Mouse (Mus musculus) limb, embryonic 14.5 days (tissue): ENCODE measurements around the gene Hnrnph3. TPM values are rescaled to one million over a fixed set of nuclear protein-coding genes. Genes with fewer than 3 reads are reported as not detected.

ENCODE experiments used
- ATAC-seq: fragments of 200-750 bp; cut with Nextera tagmentation; 2 replicates; pipeline ENCODE4 v1.8.0; 2017; ENCODE audit warnings: low read depth, moderate number of reproducible peaks, moderate TSS enrichment; ENCODE audit not compliant: low FRiP score
- DNase-seq: peaks from one replicate; pipeline ENCODE4 v3.0.0-alpha.2; 2015; ENCODE audit warnings: low spot score
- H3K27ac ChIP-seq: fragments of 300-500 bp; sonication (generic); replicated peaks from 2 replicates; pipeline ENCODE4 v1.5.1; 2014; ENCODE audit warnings: low read depth, mild to moderate bottlenecking, low read length, moderate library complexity, mixed read lengths
- H3K27me3 ChIP-seq: fragments of 300-500 bp; sonication (generic); 2 replicates; pipeline ENCODE4 v1.6.1; 2014; ENCODE audit warnings: low read length, mixed read lengths; ENCODE audit not compliant: control insufficient read depth, insufficient read depth
- H3K36me3 ChIP-seq: fragments of 300-500 bp; sonication (generic); 2 replicates; pipeline ENCODE4 v1.6.1; 2014; ENCODE audit warnings: mild to moderate bottlenecking, low read length, moderate library complexity, mixed read lengths; ENCODE audit not compliant: control insufficient read depth, insufficient read depth
- H3K4me1 ChIP-seq: fragments of 300-500 bp; sonication (generic); 2 replicates; pipeline ENCODE4 v1.6.1; 2014; ENCODE audit warnings: antibody characterized with exemption, low read length, mixed read lengths; ENCODE audit not compliant: control insufficient read depth, insufficient read depth
- H3K4me2 ChIP-seq: fragments of 300-500 bp; sonication (generic); replicated peaks from 2 replicates; pipeline ENCODE4 v1.6.1; 2014; ENCODE audit warnings: low read depth, mild to moderate bottlenecking, low read length, moderate library complexity; ENCODE audit not compliant: severe bottlenecking
- H3K4me3 ChIP-seq: fragments of 300-500 bp; sonication (generic); replicated peaks from 2 replicates; pipeline ENCODE4 v1.5.1; 2014; ENCODE audit warnings: low read length
- H3K9ac ChIP-seq: fragments of 300-500 bp; sonication (generic); 2 replicates; pipeline ENCODE4 v1.6.1; 2014; ENCODE audit warnings: mild to moderate bottlenecking, low read depth, low read length, moderate library complexity; ENCODE audit not compliant: severe bottlenecking
- H3K9me3 ChIP-seq: fragments of 300-500 bp; sonication (generic); 2 replicates; pipeline ENCODE4 v1.6.1; 2016; ENCODE audit warnings: low read length; ENCODE audit not compliant: control insufficient read depth
- POLR2A ChIP-seq: fragments of 200-500 bp; IDR thresholded peaks from 2 replicates; pipeline ENCODE4 v1.8.0; 2012; ENCODE audit warnings: inconsistent platforms, mild to moderate bottlenecking, moderate library complexity, borderline replicate concordance; ENCODE audit not compliant: insufficient read depth, insufficient read length; ENCODE audit errors: extremely low read depth
- WGBS: fragments of 180-500 bp; shearing (Covaris S2); extraction: QIAGEN DNeasy Blood & Tissue Kit; methylation state at CpG from one replicate; pipeline ENCODE4 v1.1.7; 2014; 5-methylcytosine and 5-hydroxymethylcytosine counted together
- polyA plus RNA-seq, 2 experiments: library from polyadenylated mRNA; depleted of rRNA in 1 of 2; stranded (reverse) in 1 of 2; unstranded in 1 of 2; fragments of >200 nt; fragmentation: Nextera tagmentation in 1 of 2; extraction: Ambion mirVana in 1 of 2; gene quantifications; 2 replicates each; pipeline versions ENCODE4 v1.2.1 to v1.2.3; 2012 to 2014

The Hnrnph3 gene
- polyA plus RNA-seq, 2 experiments = 54.9 to 119 TPM

GRCm38 (mm10) chr10:63003252-63003651, 20.8 kb downstream of the Hnrnph3 start:
- peaks cover 96% of the 10 kb centered on the region for H3K36me3 ChIP-seq
- H3K4me3 ChIP-seq = no peak overlapping the region
- H3K4me1 ChIP-seq = no peaks in the 10 kb centered on the region
- ATAC-seq (no peak), DNase-seq (no peak)
- H3K4me2 ChIP-seq = no peak overlapping the region
- no peaks in the 10 kb centered on the region for H3K27me3 ChIP-seq
- TF ChIP-seq POLR2A = no peak
- H3K9me3 ChIP-seq = no peaks in the 10 kb centered on the region
- H3K9ac ChIP-seq = no peak overlapping the region
- 68% methylated on average over 9 of the region's 9 CpGs for WGBS
- no peak overlapping the region for H3K27ac ChIP-seq

- ATAC-seq (no peak), DNase-seq (no peak)
- H3K4me3 ChIP-seq = no peak overlapping the region
- no peaks in the 10 kb centered on the region for H3K27me3 ChIP-seq
- H3K36me3 ChIP-seq = peaks cover 94% of the 10 kb centered on the region
- TF ChIP-seq POLR2A = no peak
- H3K4me2 ChIP-seq = no peak overlapping the region
- no peak overlapping the region for H3K27ac ChIP-seq
- H3K9me3 ChIP-seq = no peaks in the 10 kb centered on the region
- H3K9ac ChIP-seq = no peak overlapping the region
- H3K4me1 ChIP-seq = no peaks in the 10 kb centered on the region
- 78% methylated on average over 9 of the region's 9 CpGs for WGBS
Observed at GRCm38 (mm10) chr10:63000584-63000983, 23.4 kb downstream of the Hnrnph3 start.

- Histone ChIP-seq H3K4me1 (no peaks in the 10 kb centered on the region), H3K4me2 (no peak overlapping the region), H3K27me3 (no peaks in the 10 kb centered on the region), H3K36me3 (peaks cover 93% of the 10 kb centered on the region), H3K9ac (no peak overlapping the region), H3K27ac (no peak overlapping the region), H3K9me3 (no peaks in the 10 kb centered on the region), H3K4me3 (no peak overlapping the region)
- no peak for TF ChIP-seq POLR2A
- no peak for ATAC-seq
- DNase-seq = no peak
- 90% methylated on average over 6 of the region's 9 CpGs for WGBS
Observed at GRCm38 (mm10) chr10:62993991-62994390, 30.0 kb downstream of the Hnrnph3 start.

- no peak overlapping the region for H3K4me2 ChIP-seq
- no peaks in the 10 kb centered on the region for H3K4me1 ChIP-seq
- ATAC-seq = no peak
- 94% methylated on average over 15 of the region's 15 CpGs for WGBS
- no peak overlapping the region for H3K4me3 ChIP-seq
- no peak overlapping the region for H3K27ac ChIP-seq
- no peaks in the 10 kb centered on the region for H3K9me3 ChIP-seq
- no peak for TF ChIP-seq POLR2A
- H3K36me3 ChIP-seq = peaks cover 74% of the 10 kb centered on the region
- DNase-seq = no peak
- no peak overlapping the region for H3K9ac ChIP-seq
- no peaks in the 10 kb centered on the region for H3K27me3 ChIP-seq
Observed at GRCm38 (mm10) chr10:62990636-62991035, 33.4 kb downstream of the Hnrnph3 start.

GRCm38 (mm10) chr10:62987341-62987740, 36.7 kb downstream of the Hnrnph3 start:
- Histone ChIP-seq H3K36me3 (peaks cover 75% of the 10 kb centered on the region), H3K27ac (no peak overlapping the region), H3K9me3 (no peaks in the 10 kb centered on the region), H3K4me1 (no peaks in the 10 kb centered on the region), H3K9ac (no peak overlapping the region), H3K4me3 (no peak overlapping the region), H3K4me2 (no peak overlapping the region), H3K27me3 (no peaks in the 10 kb centered on the region)
- no peak for TF ChIP-seq POLR2A
- WGBS = 33% methylated on average over 3 of the region's 3 CpGs
- DNase-seq (no peak), ATAC-seq (no peak)

GRCm38 (mm10) chr10:62984495-62984894, 39.5 kb downstream of the Hnrnph3 start:
- DNase-seq (no peak), ATAC-seq (no peak)
- Histone ChIP-seq H3K36me3 (peaks cover 48% of the 10 kb centered on the region), H3K27ac (no peak overlapping the region), H3K4me3 (no peak overlapping the region), H3K4me1 (0 out of 2 replicates have a peak, but pooled peaks cover 3% of the 10 kb centered on the region), H3K9ac (no peak overlapping the region), H3K4me2 (no peak overlapping the region), H3K27me3 (no peaks in the 10 kb centered on the region), H3K9me3 (no peaks in the 10 kb centered on the region)
- TF ChIP-seq POLR2A = no peak
- 90% methylated on average over 6 of the region's 6 CpGs for WGBS
